Mouse (Mus musculus) megakaryocyte, embryonic 14.5 days (primary cell): ENCODE measurements at regions not wholly inside any gene's neighbourhood (a gene's known extent, or its start where the extent isn't known, plus 50 kb on each side); places are given as distances from the start of the nearest gene placed in this dataset.

ENCODE experiments used
- H3K27me3 ChIP-seq: replicated peaks from 2 replicates; pipeline ENCODE3; 2012; ENCODE audit warnings: inconsistent platforms
- H3K36me3 ChIP-seq: replicated peaks from 2 replicates; pipeline ENCODE3; 2012; ENCODE audit warnings: low read length, inconsistent platforms, mixed read lengths
- H3K4me1 ChIP-seq: 2 replicates; pipeline ENCODE4 v1.6.1; 2012; ENCODE audit warnings: inconsistent platforms
- H3K4me3 ChIP-seq: replicated peaks from 2 replicates; pipeline ENCODE3; 2012; ENCODE audit warnings: moderate library complexity, mild to moderate bottlenecking, inconsistent platforms
- H3K9me3 ChIP-seq: 2 replicates; pipeline ENCODE4 v1.6.1; 2012; ENCODE audit warnings: inconsistent platforms
- FLI1 ChIP-seq: IDR thresholded peaks from 2 replicates; pipeline ENCODE4 v1.6.1; 2012; ENCODE audit warnings: low read length, inconsistent platforms, mixed read lengths
- GATA1 ChIP-seq: IDR thresholded peaks from 3 replicates; pipeline ENCODE4 v1.6.1; 2012; ENCODE audit warnings: mixed read lengths, low read length, inconsistent platforms, borderline replicate concordance

- TF ChIP-seq GATA1 (no peak), FLI1 (no peak)
- no peaks in the 10 kb centered on the region for H3K27me3 ChIP-seq
- H3K4me3 ChIP-seq: no peak overlapping the region
- H3K36me3 ChIP-seq: peaks cover 2% of the 10 kb centered on the region
- H3K4me1 ChIP-seq: peaks cover 97% of the 10 kb centered on the region
- H3K9me3 ChIP-seq: no peaks in the 10 kb centered on the region
Observed at GRCm38 (mm10) chr13:44548880-44549279, 180.4 kb upstream of the Jarid2 start.

GRCm38 (mm10) chr13:44553363-44553762 lies 175.9 kb upstream of the Jarid2 start:
- Histone ChIP-seq H3K36me3 (peaks cover 4% of the 10 kb centered on the region), H3K9me3 (no peaks in the 10 kb centered on the region), H3K4me3 (peak overlapping the region; percentile 65), H3K4me1 (peaks cover 99% of the 10 kb centered on the region), H3K27me3 (no peaks in the 10 kb centered on the region)
- TF ChIP-seq GATA1: peak; percentile 90; the same call in 1 of the 3 replicates
- TF ChIP-seq FLI1: no peak

DNA sequence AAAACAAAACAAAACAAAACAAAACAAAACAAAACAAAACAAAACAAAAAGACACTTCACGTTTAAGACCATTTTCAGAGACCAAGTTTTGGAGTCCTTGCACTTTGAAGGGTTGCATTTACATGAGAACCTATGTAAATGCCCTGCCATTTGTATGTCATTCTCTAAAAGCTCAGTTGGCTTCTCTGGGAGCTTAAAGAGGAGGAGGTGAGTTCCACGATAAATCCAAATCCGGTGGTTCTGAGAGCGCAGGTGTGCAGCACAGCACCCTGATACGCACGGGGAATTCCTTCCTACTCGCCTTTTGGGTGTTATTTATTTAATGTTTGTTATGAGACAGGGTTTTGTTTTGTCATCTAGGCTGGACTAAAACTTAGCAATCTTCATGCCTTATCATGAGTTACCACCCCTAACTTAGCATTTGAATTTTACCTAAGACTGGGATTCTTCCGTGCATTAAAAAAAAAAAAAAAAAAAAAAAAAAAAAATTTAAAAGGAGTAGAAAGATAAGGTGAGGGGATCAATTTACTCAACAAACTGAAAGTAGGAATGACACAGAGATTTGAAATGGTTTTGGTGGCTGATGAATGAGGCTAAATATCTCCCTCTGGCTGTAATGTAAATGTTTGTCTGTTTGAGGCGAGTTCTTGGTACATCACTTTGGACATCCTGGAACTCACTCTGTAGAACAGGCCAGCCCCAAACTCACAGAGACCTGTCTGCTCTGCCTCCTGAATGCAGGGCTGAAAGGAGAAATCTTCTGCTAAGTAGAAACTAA lies 174.4 kb upstream of the Jarid2 start:
- no peak for TF ChIP-seq GATA1
- TF ChIP-seq FLI1: no peak
- Histone ChIP-seq H3K4me1 (peaks cover 96% of the 10 kb centered on the region), H3K4me3 (no peak overlapping the region), H3K36me3 (peaks cover 8% of the 10 kb centered on the region), H3K27me3 (no peaks in the 10 kb centered on the region), H3K9me3 (no peaks in the 10 kb centered on the region)

- Histone ChIP-seq H3K4me1 (peaks cover 94% of the 10 kb centered on the region), H3K36me3 (peaks cover 8% of the 10 kb centered on the region), H3K27me3 (no peaks in the 10 kb centered on the region), H3K4me3 (no peak overlapping the region), H3K9me3 (no peaks in the 10 kb centered on the region)
- TF ChIP-seq FLI1 (no peak), GATA1 (no peak)
Observed at GRCm38 (mm10) chr13:44555979-44556378, 173.3 kb upstream of the Jarid2 start.

DNA sequence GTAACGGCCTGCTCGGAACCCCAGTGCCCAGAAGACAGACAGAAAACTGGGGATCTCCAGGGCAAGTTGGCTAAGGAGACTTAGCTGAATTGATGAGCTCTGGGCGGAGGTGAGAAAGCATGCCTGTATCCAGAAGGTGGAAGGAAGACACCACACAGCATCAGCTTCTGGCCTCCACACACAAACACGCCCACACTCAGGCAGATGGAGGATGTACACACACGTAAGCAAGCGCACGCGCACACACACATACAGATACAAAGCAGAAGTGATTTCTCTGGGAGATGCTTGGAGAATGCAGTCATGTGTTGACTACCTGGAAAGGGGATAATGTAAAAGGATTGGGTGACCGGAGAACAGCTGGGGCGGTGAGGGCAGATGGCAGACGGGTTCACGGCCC lies 171.2 kb upstream of the Jarid2 start:
- TF ChIP-seq FLI1: no peak
- no peak for TF ChIP-seq GATA1
- Histone ChIP-seq H3K36me3 (peaks cover 8% of the 10 kb centered on the region), H3K9me3 (no peaks in the 10 kb centered on the region), H3K4me1 (peaks cover 80% of the 10 kb centered on the region), H3K27me3 (no peaks in the 10 kb centered on the region), H3K4me3 (no peak overlapping the region)

- H3K4me1 ChIP-seq: peaks cover 74% of the 10 kb centered on the region
- no peaks in the 10 kb centered on the region for H3K27me3 ChIP-seq
- no peak overlapping the region for H3K4me3 ChIP-seq
- no peaks in the 10 kb centered on the region for H3K9me3 ChIP-seq
- TF ChIP-seq GATA1 (no peak), FLI1 (no peak)
- H3K36me3 ChIP-seq: peaks cover 8% of the 10 kb centered on the region
Observed at GRCm38 (mm10) chr13:44558491-44559177, 170.6 kb upstream of the Jarid2 start.

DNA sequence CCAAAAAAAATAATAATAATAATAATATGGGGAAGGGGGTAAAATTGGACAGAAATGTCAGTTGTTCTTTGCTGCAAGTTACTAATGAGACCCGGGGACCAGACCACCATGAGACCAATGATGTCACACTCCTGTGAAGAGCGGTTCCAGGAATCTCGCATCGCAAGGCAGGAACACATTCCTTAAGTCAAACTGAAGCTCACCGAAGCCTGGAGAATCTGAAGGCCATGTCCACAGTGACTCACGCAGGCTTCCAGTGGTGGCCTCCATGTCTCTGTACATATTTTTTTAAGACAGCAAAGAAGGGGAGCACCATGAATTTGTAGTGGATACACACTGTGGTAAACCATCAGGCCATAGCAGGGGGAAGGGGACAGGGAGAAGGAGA lies 170.1 kb upstream of the Jarid2 start:
- Histone ChIP-seq H3K4me3 (no peak overlapping the region), H3K4me1 (peaks cover 69% of the 10 kb centered on the region), H3K9me3 (no peaks in the 10 kb centered on the region), H3K27me3 (no peaks in the 10 kb centered on the region), H3K36me3 (peaks cover 8% of the 10 kb centered on the region)
- TF ChIP-seq GATA1: no peak
- TF ChIP-seq FLI1: no peak

DNA sequence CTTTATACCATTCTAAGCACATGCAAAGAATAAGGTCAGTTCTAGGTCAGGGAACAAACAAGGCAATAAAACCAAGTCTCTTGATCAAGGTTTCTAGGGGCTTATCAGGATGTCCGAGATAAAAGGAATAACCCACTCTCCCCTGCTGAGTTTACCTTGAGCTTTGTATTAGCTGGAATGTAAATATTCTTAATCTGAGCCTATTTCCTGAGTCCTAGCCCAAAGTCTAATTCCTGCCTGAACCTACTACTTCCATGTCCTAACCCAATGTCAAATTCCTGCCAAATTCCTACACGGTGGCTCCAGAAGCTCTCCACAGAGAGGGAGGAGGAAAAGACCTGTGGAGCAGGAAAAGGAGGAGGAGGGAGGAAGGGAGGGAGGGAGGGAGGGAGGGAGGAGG lies 169.6 kb upstream of the Jarid2 start:
- Histone ChIP-seq H3K4me3 (no peak overlapping the region), H3K9me3 (no peaks in the 10 kb centered on the region), H3K36me3 (peaks cover 8% of the 10 kb centered on the region), H3K27me3 (no peaks in the 10 kb centered on the region), H3K4me1 (peaks cover 67% of the 10 kb centered on the region)
- TF ChIP-seq GATA1: no peak
- no peak for TF ChIP-seq FLI1

DNA sequence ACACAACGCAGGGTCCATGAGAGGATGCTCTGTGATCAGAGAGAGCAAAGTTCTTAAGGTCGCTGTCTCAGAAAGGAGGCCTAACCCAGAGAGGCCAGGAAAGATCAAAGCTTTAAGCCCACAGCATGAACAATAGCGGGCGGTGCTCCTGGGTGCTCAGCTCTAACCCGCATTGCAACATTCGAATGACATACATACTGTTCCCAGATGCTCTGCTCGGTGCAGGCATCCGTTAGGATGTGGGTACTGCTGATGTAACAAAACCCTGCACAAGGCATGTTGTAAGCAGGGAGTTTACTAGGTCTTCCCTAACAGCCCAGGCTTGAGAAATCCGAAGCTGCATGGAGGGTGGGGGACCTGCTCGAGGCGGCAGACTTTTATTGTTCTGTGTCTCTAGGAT lies 164.6 kb upstream of the Jarid2 start:
- no peaks in the 10 kb centered on the region for H3K36me3 ChIP-seq
- TF ChIP-seq FLI1 (no peak), GATA1 (no peak)
- H3K4me1 ChIP-seq: peaks cover 43% of the 10 kb centered on the region
- H3K9me3 ChIP-seq: no peaks in the 10 kb centered on the region
- H3K27me3 ChIP-seq: no peaks in the 10 kb centered on the region
- H3K4me3 ChIP-seq: no peak overlapping the region

- no peaks in the 10 kb centered on the region for H3K27me3 ChIP-seq
- no peak for TF ChIP-seq GATA1
- no peak for TF ChIP-seq FLI1
- peaks cover 14% of the 10 kb centered on the region for H3K9me3 ChIP-seq
- H3K4me1 ChIP-seq: peaks cover 28% of the 10 kb centered on the region
- peaks cover 13% of the 10 kb centered on the region for H3K36me3 ChIP-seq
- H3K4me3 ChIP-seq: no peak overlapping the region
Observed at GRCm38 (mm10) chr13:44567696-44568095, 161.6 kb upstream of the Jarid2 start.
